Mouse (Mus musculus) T-helper 1 cell (primary cell): ENCODE data around the gene Ntn1.

Experiments
- in situ Hi-C: fragments of 300-600 bp; cut with MboI, MseI; formaldehyde crosslinking; loops from one replicate; pipeline ENCODE4 v1.15.1; 2025; ENCODE audit warnings: high pct_unique_total_duplicates

The Ntn1 gene

DNA sequence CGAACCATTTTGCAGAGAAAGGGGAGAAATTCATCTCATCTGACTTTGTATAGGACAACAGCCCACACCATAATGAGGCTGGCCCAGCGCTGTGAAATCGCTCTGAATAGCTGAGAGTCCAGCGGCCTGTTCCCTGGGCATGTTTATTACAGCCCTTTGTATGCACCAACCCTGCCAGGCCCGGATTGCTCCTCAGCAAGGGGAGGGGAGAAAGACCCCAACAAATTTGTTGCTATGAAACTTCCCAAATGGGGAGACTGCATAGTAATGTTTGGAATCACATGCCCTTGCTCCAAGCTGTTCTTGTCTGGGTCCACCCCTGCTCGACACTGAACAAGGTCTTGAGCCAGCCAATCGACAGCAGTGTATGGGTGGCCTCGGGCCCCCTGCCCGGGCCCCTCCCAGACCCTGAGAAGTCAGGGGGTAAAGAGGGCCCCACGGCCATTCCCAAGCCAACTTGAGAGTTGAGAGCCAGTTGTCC lies 126.3 kb downstream of the Ntn1 start:
- in situ Hi-C loops: no loop called here

DNA sequence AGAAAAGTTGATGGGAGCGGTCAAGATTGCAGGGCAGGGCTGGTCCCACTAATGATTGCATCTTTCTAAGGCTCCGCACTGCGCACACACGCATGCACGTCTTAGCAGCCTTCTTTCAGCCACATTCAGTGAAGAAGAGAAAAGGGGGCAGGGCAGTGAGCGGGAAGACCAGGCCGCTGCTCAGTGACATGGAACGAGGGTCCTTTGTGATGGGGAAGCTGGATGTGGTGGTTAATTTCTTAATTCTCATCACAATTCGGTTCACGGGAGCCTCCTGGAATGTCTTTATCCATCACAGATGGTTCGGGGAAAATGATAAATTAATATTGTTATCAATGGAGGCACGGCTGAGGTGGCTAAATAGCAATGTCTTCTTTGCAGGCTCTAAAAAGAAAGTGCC lies 126.8 kb downstream of the Ntn1 start:
- in situ Hi-C loops: no loop called here

DNA sequence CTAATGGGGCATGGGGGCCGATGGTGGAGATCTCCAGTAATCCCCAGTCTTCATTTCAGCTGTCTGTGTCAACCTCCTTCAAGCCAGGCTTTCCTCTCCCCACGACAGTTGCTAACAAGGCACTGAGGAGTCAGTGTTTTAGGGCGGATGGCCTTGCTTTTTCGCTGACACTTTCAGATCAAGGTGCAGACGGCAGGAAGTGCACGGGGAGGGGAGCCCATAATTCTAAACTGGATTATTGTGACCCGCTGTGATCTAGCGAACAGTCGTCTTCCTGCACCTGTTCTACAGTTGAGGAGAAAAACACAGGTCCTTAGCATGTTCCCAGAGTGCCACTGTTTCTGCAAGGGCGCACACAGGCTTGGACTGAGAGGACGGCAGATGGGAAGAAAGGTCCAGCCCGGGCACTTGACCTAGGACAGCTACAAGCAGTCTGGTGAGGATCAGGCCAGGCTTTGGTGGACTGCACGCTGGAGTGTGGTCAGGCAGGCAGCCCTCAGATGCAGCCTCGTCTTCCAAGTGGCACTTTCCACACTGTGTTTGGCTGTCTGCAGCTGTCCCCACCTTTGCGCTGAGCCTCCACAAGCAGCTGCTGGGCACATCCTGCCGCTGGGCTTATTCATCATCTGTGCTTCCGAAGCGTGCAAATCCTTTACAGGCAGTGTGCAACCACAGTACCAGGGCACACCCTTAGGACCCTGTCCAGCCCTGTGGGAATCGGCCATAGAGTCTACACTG lies 129.7 kb downstream of the Ntn1 start:
- in situ Hi-C loops: no loop called here

DNA sequence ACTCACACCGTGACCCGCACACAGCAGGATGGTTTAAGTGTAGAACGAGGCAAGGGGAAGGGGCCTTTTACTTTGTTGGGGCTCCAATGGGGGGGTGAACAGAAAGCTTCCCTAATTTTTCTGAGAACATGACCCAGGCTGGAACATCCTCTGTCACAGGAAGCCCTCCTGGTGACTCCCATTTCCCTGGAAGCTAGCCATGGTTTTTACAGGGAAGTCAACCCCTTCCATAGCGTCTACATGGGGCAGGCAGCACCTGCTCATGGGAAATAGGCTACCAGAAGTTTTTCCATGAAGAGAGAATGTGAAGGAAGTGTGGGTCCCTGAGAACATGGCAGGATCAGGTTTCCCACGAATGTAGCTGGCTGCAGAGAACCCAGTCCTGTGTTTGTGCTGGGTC lies 136.3 kb downstream of the Ntn1 start:
- in situ Hi-C loops: no loop called here

DNA sequence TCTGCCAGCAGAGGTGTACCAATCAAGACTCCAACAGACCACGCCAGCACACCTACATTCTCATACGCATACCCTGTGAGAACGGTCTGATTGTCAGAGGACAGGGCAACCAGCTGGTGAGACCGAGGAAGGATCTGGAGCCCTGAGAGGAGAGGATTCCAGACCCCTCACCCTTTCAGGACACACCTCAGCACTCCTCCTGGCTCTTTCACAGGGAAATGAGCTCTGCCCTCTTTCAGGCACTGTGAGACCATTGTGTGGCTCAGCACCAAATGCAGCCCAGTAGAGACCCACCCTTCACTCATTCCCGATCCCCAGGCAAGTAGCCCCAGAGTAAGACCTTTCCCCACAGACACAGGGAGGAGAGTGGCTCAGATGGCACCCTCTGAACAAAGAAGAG lies 137.5 kb downstream of the Ntn1 start:
- in situ Hi-C loops: no loop called here

DNA sequence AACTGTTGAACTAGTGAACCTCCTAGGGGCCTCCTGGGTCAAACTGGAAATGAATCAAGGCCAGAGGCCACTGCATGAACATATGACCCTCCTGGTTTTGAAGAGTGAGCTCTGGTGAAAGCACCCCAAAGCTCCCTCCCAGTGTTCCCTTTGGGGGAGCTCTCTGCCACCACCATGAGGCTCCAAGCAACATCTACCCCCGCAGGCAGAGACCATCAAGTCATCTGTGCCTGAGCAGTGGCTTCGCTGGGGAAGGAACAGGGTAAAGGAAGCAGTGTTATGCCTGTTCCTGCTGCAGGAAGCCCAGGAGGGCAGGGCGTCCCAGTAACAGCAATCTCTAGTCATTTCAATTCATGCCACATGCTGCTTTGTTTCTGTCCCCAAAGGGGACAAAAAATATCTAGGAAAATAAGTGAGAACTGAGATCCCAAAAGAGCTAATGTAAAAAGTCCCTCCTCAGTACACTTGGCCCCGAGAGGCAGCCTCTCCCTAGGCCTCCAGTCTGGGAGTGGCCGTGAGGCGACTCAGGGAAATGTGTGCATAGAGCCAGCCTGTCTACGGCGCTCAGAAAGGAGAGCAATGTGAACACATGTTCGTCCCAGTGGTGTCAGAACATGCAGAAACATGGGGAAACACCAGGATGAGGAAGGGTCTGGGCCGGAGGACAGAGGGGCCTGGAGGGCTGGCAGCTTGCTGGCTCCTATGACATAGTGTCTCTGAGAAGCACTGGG lies 139.3 kb downstream of the Ntn1 start:
- in situ Hi-C loops: no loop called here

DNA sequence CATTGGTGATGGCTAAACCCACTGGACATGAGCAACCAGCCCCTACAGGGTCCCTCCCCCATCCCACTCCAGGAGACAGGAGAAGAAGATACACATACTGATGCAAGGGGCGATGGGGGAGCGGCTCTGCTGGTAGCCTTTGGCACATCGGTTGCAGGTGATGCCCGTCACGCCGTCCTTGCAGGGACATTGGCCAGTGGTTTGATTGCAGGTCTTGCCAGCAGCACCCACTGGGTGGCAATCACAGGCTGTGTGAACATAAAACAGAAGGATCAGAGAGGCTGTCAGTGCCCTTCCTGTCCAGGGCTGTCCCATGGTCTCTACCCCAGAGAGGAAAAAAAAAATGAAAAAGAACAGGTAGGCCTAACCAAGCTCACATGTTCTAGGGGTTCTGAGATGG lies 140.2 kb downstream of the Ntn1 start:
- in situ Hi-C loops: no loop called here

DNA sequence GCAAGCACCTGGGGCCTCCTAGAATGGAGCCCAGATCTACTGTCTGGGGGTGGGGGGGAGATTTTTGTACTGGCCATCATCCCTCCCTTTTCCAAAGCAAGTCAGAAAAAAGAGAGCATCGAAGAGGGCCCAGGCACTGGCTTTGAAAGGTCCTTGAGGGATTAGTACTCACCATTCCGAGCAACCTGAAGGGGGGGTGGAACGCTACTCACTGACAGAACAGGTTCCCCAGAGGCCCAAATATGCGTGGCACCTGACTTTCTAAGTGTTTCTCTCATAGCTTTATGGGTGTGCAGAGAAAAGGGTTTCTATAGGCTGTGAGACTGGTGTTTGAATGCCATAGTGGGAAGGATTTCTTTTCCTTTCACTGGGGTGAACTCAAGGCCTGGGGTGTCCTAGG lies 142.1 kb downstream of the Ntn1 start:
- in situ Hi-C loops: no loop called here

DNA sequence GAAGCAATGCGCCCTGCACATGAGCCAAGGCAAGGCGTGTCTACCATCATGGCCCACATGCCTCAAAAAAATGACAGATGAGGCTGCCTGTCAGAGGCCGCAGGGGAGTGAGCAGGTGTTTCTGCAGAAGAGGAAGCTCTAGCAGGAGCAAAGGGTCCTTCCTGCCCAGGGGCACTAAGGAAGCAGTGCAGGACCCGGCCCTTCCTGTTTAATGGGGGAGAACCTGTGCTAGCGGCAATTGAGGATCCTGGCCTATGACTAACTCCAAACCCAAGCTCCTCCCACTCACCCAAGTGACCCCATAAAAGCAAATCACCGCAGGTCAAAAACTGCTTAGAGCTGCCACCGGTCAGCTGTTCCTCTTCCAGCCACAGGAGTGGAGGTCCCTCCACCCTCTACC lies 147.1 kb downstream of the Ntn1 start:
- in situ Hi-C loops: no loop called here

DNA sequence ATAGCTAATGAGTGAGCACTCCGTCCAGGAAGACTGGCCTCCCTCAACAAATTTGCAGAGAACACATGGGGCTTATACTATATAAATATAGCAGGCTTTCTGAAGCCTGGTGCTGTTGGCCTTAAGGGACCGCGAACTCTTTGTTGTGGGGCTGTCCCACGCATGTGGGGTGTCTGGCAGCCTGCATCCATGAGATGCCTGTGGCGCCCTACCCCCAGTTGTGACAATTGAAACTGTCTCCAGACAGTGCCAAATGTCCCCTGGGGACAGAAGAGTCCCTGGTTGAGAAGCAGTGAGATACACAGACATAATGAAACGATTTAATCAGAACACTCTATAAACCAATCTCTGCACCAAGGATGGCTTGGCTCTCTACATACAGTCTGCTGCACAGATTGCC lies 150.5 kb downstream of the Ntn1 start:
- in situ Hi-C loops: no loop called here

DNA sequence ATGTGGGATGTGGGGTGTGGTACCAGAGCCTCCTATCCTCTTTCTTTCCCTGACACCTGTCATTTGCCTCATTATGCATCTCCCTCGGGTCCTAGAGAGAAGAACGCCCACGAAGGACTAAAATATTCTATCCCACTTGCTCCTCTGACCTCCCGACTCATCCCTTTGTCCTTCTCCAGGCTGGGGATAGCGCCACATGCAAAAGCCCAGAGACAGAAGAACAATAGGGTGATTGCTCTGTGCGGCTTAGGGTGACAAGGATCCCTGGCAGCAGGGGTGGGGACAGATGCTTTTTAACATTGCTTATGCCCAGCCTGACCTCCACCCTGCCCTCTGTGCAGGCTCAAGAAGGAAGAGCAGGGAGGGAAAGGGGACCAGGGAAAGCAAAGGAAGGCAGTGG lies 152.7 kb downstream of the Ntn1 start:
- in situ Hi-C loops: no loop called here

DNA sequence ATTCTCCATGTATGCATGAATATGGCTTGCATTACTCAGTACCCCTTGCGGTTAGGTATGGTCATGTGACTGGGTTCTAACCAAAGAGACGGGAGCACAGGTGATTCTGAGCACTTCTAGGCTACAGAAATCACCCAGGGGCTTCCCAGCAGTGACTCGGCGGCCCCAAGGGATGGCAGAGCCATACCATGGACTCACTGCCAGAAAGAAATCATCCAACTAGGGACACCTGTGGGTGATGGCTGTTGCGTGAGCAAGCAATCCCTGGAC lies 155.7 kb downstream of the Ntn1 start:
- in situ Hi-C loops: no loop called here

DNA sequence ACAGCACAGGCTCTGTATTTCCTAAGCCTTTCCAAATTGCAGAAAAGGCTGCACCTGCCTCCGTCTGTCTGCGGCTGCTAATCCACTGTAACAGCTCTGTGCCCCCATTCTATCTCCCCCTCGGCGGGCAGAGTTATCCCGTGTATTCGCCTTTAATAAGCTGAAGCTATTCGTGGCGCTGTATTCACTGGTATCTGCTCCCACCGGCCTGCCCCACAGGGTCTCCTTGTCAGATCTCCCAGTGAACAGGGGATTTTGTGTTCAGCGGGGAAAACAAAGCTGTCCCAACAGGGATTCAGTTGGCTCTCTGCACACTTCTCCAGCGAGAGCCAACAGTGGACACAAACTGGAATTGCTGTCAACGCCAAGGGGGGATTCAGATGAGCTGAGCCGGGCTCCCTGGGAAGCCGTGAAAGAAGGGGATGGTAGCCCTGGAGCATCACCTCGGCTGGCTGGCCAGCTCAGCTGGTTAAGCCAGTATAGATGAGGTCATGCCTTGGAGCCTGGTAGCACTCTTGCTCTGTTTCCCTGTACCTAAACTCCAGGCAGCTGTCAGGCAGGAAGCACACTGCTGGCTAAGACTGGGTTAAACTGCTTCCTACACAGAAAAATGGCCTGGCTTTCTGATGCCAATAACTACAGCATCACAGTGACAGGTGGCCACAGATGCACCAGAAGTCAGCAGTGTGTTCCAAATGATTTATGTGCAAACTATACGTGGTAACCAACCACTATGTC lies 156.2 kb downstream of the Ntn1 start:
- in situ Hi-C loops: no loop called here

DNA sequence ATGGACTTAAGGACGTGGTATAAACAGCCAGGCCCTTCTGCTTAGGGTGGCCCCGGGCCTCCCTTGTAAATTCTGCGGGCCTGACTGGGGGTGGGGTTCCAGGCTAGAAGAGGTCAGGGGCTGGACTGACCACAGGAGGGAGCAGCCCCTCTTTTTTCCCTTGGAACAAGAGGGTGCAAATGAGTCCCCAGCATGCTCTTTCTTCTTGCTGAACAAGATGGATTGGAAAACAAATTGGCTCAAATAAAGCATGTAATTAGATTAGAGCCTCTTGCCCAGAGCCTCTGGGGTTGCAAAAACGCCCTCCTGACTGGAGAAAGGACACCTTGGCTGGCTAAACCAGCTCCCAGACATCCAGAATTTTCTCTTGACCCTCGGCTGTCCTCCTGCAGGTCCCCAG lies 160.9 kb downstream of the Ntn1 start:
- in situ Hi-C loops: no loop called here

DNA sequence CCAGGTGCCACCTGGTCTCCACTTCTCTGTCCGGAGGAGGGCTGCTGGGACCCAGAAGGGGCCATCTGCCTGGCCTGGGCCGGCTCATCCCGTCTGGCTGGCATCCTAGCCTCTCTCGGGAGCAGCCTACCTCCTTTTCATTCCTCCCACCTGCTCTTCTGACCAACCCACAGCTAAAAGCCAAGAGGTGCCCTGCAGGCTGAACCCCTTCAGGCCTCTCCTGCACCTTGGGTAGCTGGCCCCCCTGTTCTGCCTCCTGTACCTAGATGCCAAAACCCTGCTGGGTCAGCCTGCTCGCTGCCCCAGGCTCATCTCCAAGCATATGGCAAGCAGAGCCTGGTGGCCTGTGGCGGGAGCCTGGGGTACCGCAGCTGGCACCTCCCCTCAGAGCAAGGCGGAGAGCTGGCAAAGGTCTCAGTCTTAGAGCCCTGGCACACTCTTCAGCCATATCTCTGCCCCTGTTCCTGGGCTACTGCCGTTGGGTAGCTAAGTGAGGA lies 167.1 kb downstream of the Ntn1 start:
- in situ Hi-C loops: no loop called here

DNA sequence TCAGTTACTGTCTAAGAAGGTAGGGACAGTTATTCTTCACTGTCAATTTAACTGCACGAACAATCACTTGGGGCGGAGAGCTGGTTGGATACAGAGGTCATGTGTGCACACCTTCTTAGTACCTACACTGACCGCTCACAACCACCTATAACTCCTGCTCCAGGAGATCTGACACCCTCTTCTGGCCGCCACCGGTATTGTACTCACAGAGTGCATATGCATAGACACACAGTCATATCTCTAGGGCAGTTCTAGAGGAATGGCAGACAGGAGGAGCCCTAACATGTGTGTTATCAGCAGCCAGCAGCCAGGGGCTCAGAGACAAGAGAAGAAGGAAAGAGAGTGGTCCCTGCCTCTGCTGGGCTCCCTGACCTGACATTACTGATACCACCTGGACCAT lies 169.1 kb downstream of the Ntn1 start:
- in situ Hi-C loops: no loop called here

DNA sequence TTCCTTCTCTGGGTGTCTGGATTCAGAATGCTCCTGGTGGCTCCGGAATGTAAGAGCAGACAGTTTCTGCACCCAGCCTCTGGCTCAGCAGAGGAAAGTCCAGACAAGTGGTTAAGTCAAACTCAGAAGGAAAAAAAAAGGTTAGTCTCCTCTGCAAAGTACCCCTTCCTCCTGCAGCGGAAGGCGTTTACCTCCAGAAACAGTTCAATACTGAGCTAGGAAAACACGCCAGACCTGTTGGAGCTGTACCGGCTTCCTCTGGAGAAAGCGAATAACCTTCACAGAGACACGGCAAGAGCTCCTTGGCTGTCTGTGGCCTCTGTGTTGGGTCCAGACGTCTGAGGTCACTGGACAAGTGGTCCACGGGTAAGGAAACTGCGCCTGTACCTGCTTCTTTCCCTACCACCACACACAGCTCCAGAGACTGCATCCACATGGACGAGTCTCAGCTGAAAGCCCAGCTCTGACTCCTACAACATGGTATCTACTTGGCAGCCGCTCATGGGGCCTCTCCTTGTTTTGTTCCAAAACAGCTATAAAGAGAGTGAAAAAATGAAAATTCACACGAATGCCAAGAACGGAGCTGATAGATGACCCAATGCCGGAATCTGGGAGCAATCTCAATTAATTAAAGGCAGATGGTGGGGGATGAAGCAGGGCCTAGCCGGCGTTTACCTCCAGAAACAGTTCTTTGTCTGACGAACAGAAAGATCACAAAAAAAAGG lies 171.5 kb downstream of the Ntn1 start:
- in situ Hi-C loops: no loop called here

DNA sequence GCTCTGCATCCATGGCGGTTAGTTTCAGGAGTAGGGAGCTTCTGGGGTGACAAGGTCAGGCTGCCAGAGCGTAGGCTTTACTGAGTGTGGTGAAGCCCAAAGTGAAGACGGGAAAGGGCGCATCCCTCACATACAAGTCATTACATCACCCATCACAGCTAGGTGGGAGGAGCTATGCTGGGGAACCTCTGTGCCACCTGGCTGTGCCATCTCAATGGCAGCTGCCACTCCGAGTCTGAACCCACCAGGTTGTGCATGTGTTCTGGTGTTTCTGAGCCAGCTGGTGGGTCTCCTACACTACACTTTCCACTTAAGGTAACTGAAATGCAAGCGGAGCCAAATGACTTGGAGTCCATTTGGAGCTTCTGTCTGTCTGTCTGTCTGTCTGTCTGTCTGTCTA lies 172.8 kb downstream of the Ntn1 start:
- in situ Hi-C loops: no loop called here

DNA sequence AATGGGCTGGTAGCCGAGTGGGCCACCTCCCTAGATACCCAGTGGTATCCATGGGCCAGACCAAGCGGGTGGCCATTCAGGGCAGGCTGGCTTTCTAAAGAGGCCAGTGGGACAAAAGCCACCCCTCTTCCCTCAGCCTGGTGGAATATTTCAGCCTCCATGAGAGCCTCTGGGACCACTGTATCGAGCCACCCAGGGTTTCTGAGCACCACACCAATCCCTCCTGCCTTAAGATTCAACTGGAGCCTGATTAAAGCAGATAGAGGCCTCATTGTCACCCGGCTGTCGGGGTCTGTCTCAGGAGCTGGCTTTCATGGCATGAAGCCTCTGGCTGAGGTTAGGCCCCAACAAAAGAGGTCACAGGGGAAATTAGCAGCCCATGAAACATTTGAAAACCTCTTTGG lies 174.0 kb downstream of the Ntn1 start:
- in situ Hi-C loops: no loop called here

DNA sequence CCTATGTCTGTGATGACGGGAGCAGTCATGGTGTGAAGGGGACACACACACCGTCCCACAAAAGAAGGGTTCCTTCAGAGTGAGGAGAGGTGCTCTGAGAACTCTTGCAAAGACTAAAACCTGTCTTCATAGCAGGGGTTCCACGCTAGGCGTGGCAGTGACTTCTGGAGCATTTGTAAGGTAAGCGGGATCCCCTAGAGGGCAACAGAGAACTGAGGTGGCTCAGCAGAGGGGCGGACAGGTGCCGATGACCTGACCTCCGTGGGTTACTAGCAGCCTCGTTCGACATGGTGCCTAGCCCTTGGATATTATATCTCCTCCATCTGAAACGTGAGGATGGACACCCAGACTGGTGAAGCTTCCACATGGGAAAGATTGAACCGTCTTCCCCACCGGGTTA lies 177.5 kb downstream of the Ntn1 start:
- in situ Hi-C loops: no loop called here

DNA sequence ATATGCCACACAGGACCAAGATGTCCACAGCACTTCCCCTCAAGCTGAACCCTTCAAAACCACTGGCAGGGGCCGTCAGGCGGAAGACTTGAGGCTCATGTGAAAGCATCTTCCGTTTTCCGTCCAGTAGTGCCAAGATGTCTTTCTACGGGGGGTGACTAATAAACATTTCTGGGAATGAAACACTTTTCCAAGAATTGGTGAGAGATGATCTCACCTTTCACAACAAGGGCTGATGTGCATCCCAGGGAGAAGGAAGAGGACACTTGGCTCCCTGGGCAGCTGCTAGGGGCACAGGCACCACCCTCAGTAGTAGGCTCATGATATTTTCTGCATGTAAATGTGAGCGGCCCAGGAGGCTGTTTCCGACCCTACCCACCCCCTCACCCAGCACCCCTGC lies 178.4 kb downstream of the Ntn1 start:
- in situ Hi-C loops: no loop called here

DNA sequence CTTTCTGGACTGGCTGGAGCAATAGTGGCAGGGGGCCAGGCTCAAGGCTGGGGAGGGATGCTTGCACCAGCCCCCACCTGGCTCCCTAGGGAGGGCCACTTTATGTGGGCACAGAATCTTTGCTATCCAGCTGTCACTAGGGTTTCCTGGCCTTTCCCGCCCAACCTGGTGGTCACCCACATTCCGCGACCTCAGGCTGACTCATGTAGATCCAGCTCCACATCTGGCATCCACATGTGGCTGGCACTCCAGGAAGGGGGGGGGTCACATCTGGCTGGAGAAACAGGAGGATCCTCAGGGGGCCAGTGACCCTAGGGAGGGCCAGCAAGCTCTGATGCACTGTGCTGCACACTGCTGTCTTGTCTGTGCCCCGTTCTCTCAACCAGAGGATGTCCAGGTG lies 179.9 kb downstream of the Ntn1 start:
- in situ Hi-C loops: no loop called here
